Mouse (Mus musculus) embryonic facial prominence, embryonic 12.5 days (tissue): ENCODE results near the gene Copz1. TPM values are rescaled to one million over a fixed set of nuclear protein-coding genes. Genes with fewer than 3 reads are reported as not detected.
A peak's percentile ranks its signal among the peaks of the same experiment; 100 is the strongest.
"Not testable (repeated sequence)": the region's sequence is repeated elsewhere in the genome, so short reads cannot be mapped to it uniquely, and the experiment has no call there.

ENCODE experiments used
- ATAC-seq: fragments of 200-750 bp; cut with Nextera tagmentation; 2 replicates; pipeline ENCODE4 v1.8.0; 2017; ENCODE audit not compliant: insufficient number of reproducible peaks, insufficient read depth, low FRiP score, low TSS enrichment
- H3K27ac ChIP-seq: fragments of 300-500 bp; sonication (generic); 2 replicates; pipeline ENCODE4 v1.5.1; 2016; ENCODE audit warnings: mild to moderate bottlenecking
- H3K27me3 ChIP-seq: fragments of 300-500 bp; sonication (generic); 2 replicates; pipeline ENCODE4 v1.6.1; 2016; ENCODE audit warnings: mild to moderate bottlenecking, moderate library complexity
- H3K36me3 ChIP-seq: fragments of 300-500 bp; sonication (generic); 2 replicates; pipeline ENCODE4 v1.6.1; 2016; ENCODE audit warnings: mild to moderate bottlenecking
- H3K4me1 ChIP-seq: fragments of 300-500 bp; sonication (generic); 2 replicates; pipeline ENCODE4 v1.6.1; 2016
- H3K4me2 ChIP-seq: fragments of 300-500 bp; sonication (generic); replicated peaks from 2 replicates; pipeline ENCODE4 v1.6.1; 2016; ENCODE audit warnings: mild to moderate bottlenecking, moderate library complexity
- H3K4me3 ChIP-seq: fragments of 300-500 bp; sonication (generic); 2 replicates; pipeline ENCODE4 v1.5.1; 2016; ENCODE audit warnings: mild to moderate bottlenecking
- H3K9ac ChIP-seq: fragments of 300-500 bp; sonication (generic); 2 replicates; pipeline ENCODE4 v1.6.1; 2016; ENCODE audit warnings: mild to moderate bottlenecking, moderate library complexity
- H3K9me3 ChIP-seq: fragments of 300-500 bp; sonication (generic); 2 replicates; pipeline ENCODE4 v1.6.1; 2016; ENCODE audit warnings: mild to moderate bottlenecking, moderate library complexity
- WGBS: fragments of 180-500 bp; shearing (Covaris S2); methylation state at CpG from one replicate; pipeline ENCODE4 v1.1.7; 2016; 5-methylcytosine and 5-hydroxymethylcytosine counted together
- polyA plus RNA-seq: library from polyadenylated mRNA; unstranded; fragments of >200 nt; fragmentation: Nextera tagmentation; extraction: Ambion mirVana; gene quantifications from 2 replicates; pipeline ENCODE4 v1.2.1, GENCODE M21; 2016

The Copz1 gene
- polyA plus RNA-seq, 1 experiment from 2014 or later = 268 TPM

GRCm38 (mm10) chr15:103241071-103242018, 31.2 kb upstream of the Copz1 start:
- ATAC-seq, H3K27me3 ChIP-seq, H3K9me3 ChIP-seq: not testable (repeated sequence)
- 11% methylated on average over 12 of the region's 12 CpGs for WGBS
- Histone ChIP-seq H3K4me3 (peak overlapping the region; percentile 61), H3K9ac (peak overlapping the region; percentile 87), H3K4me1 (peaks cover 23% of the 10 kb centered on the region), H3K36me3 (peaks cover 36% of the 10 kb centered on the region), H3K27ac (peak overlapping the region; percentile 94), H3K4me2 (peak overlapping the region; percentile 94)

GRCm38 (mm10) chr15:103242885-103243284, 29.6 kb upstream of the Copz1 start:
- Histone ChIP-seq H3K4me1 (peaks cover 23% of the 10 kb centered on the region), H3K4me3 (peak overlapping the region; percentile 61), H3K4me2 (peak overlapping the region; percentile 94), H3K27me3 (no peaks in the 10 kb centered on the region), H3K9ac (peak overlapping the region; percentile 87; the same call in 1 of the 2 replicates), H3K9me3 (no peaks in the 10 kb centered on the region), H3K27ac (no peak overlapping the region), H3K36me3 (peaks cover 51% of the 10 kb centered on the region)
- no peak for ATAC-seq
- WGBS = 69% methylated on average over 8 of the region's 8 CpGs

- H3K4me2 ChIP-seq = 0 out of 2 replicates have a peak overlapping the region, but pooled peaks have one; percentile 13
- no peaks in the 10 kb centered on the region for H3K27me3 ChIP-seq
- H3K27ac ChIP-seq = no peak overlapping the region
- peaks cover 65% of the 10 kb centered on the region for H3K36me3 ChIP-seq
- WGBS = 79% methylated on average over 6 of the region's 6 CpGs
- H3K4me3 ChIP-seq = no peak overlapping the region
- H3K9ac ChIP-seq = no peak overlapping the region
- H3K4me1 ChIP-seq = peaks cover 21% of the 10 kb centered on the region
- H3K9me3 ChIP-seq = no peaks in the 10 kb centered on the region
- no peak for ATAC-seq
These were observed 26.9 kb upstream of the Copz1 start for GRCm38 (mm10) chr15:103245616-103246015.

GRCm38 (mm10) chr15:103247078-103247781, 25.3 kb upstream of the Copz1 start:
- Histone ChIP-seq H3K27me3 (no peaks in the 10 kb centered on the region), H3K9ac (no peak overlapping the region), H3K36me3 (peaks cover 57% of the 10 kb centered on the region), H3K4me3 (no peak overlapping the region), H3K27ac (no peak overlapping the region), H3K4me2 (no peak overlapping the region), H3K4me1 (peaks cover 20% of the 10 kb centered on the region), H3K9me3 (no peaks in the 10 kb centered on the region)
- WGBS = 88% methylated on average over 9 of the region's 9 CpGs
- no peak for ATAC-seq

- peaks cover 51% of the 10 kb centered on the region for H3K36me3 ChIP-seq
- no peak overlapping the region for H3K4me2 ChIP-seq
- H3K9me3 ChIP-seq = no peaks in the 10 kb centered on the region
- no peak overlapping the region for H3K9ac ChIP-seq
- H3K4me3 ChIP-seq = no peak overlapping the region
- no peak overlapping the region for H3K27ac ChIP-seq
- ATAC-seq = no peak
- peaks cover 13% of the 10 kb centered on the region for H3K4me1 ChIP-seq
- H3K27me3 ChIP-seq = no peaks in the 10 kb centered on the region
These were observed 24.6 kb upstream of the Copz1 start for GRCm38 (mm10) chr15:103247782-103248400.

GRCm38 (mm10) chr15:103248401-103249313, 23.9 kb upstream of the Copz1 start:
- no peak overlapping the region for H3K27ac ChIP-seq
- H3K4me2 ChIP-seq = no peak overlapping the region
- H3K9ac ChIP-seq = no peak overlapping the region
- no peaks in the 10 kb centered on the region for H3K27me3 ChIP-seq
- WGBS = 84% methylated on average over 28 of the region's 28 CpGs
- no peaks in the 10 kb centered on the region for H3K9me3 ChIP-seq
- peaks cover 7% of the 10 kb centered on the region; the same call in 1 of the 2 replicates for H3K4me1 ChIP-seq
- no peak overlapping the region for H3K4me3 ChIP-seq
- ATAC-seq = peak; percentile 37; the same call in 1 of the 2 replicates
- peaks cover 44% of the 10 kb centered on the region for H3K36me3 ChIP-seq

- H3K4me1 ChIP-seq, H3K27ac ChIP-seq, ATAC-seq, H3K4me2 ChIP-seq, H3K9ac ChIP-seq, H3K9me3 ChIP-seq, H3K27me3 ChIP-seq, H3K4me3 ChIP-seq: not testable (repeated sequence)
- peaks cover 40% of the 10 kb centered on the region for H3K36me3 ChIP-seq
- 83% methylated on average over 6 of the region's 6 CpGs for WGBS
These were observed 23.0 kb upstream of the Copz1 start for GRCm38 (mm10) chr15:103249511-103249910.

GRCm38 (mm10) chr15:103250195-103250740, 22.2 kb upstream of the Copz1 start:
- H3K4me2 ChIP-seq = no peak overlapping the region
- WGBS = 21% methylated on average over 2 of the region's 2 CpGs
- H3K4me3 ChIP-seq = no peak overlapping the region
- H3K36me3 ChIP-seq = peaks cover 39% of the 10 kb centered on the region
- peak overlapping the region; percentile 61; the same call in 1 of the 2 replicates for H3K27ac ChIP-seq
- peaks cover 12% of the 10 kb centered on the region for H3K4me1 ChIP-seq
- ATAC-seq = no peak
- no peak overlapping the region for H3K9ac ChIP-seq
- no peaks in the 10 kb centered on the region for H3K9me3 ChIP-seq
- no peaks in the 10 kb centered on the region for H3K27me3 ChIP-seq

GRCm38 (mm10) chr15:103251595-103251994, 20.9 kb upstream of the Copz1 start:
- H3K9me3 ChIP-seq = no peaks in the 10 kb centered on the region
- H3K36me3 ChIP-seq = peaks cover 27% of the 10 kb centered on the region
- ATAC-seq = no peak
- H3K4me1 ChIP-seq = peaks cover 12% of the 10 kb centered on the region
- H3K4me2 ChIP-seq = no peak overlapping the region
- no peak overlapping the region for H3K27ac ChIP-seq
- H3K27me3 ChIP-seq = no peaks in the 10 kb centered on the region
- H3K9ac ChIP-seq = no peak overlapping the region
- no peak overlapping the region for H3K4me3 ChIP-seq
- whole genome bisulfite sequencing = 52% methylated on average over 1 of the region's 1 CpGs

- Histone ChIP-seq H3K9ac (no peak overlapping the region), H3K9me3 (no peaks in the 10 kb centered on the region), H3K27me3 (no peaks in the 10 kb centered on the region), H3K4me1 (peaks cover 12% of the 10 kb centered on the region), H3K4me2 (no peak overlapping the region), H3K4me3 (no peak overlapping the region), H3K36me3 (peaks cover 16% of the 10 kb centered on the region), H3K27ac (no peak overlapping the region)
- 87% methylated on average over 3 of the region's 3 CpGs for whole genome bisulfite sequencing
- no peak for ATAC-seq
These were observed 19.9 kb upstream of the Copz1 start for GRCm38 (mm10) chr15:103252660-103253059.
